Mouse (Mus musculus) C2C12 (cell line): ENCODE results near the gene Slc44a1. TPM values are rescaled to one million over a fixed set of nuclear protein-coding genes. Genes with fewer than 3 reads are reported as not detected.

Source experiments
- H3K27me3 ChIP-seq: one replicate; pipeline ENCODE4 v1.6.1; 2011; ENCODE audit not compliant: control insufficient read depth, insufficient read depth, insufficient read length
- H3K36me3 ChIP-seq: one replicate; pipeline ENCODE4 v1.6.1; 2011; ENCODE audit not compliant: control insufficient read depth, insufficient read depth
- H3K4me3 ChIP-seq: one replicate; pipeline ENCODE4 v1.5.1; 2011; ENCODE audit warnings: mild to moderate bottlenecking, control low read depth; ENCODE audit not compliant: poor library complexity, insufficient read depth, severe bottlenecking
- H3K79me2 ChIP-seq: one replicate; pipeline ENCODE4 v1.6.1; 2011; ENCODE audit not compliant: control insufficient read depth, insufficient read depth
- H3K79me3 ChIP-seq: one replicate; pipeline ENCODE4 v1.6.1; 2011; ENCODE audit warnings: low read depth, control low read depth
- H3ac ChIP-seq: one replicate; pipeline ENCODE3; 2011; ENCODE audit warnings: low read depth; ENCODE audit not compliant: control insufficient read depth, insufficient read length
- CEBPB ChIP-seq: IDR thresholded peaks from one replicate; pipeline ENCODE4 v1.6.1; 2011; ENCODE audit warnings: low read depth, mild to moderate bottlenecking, control low read depth, moderate library complexity
- CTCF ChIP-seq: IDR thresholded peaks from one replicate; pipeline ENCODE4 v1.5.1; 2011; ENCODE audit not compliant: control insufficient read depth, insufficient read depth, insufficient read length
- FOSL1 ChIP-seq: IDR thresholded peaks from one replicate; pipeline ENCODE4 v1.8.0; 2011; ENCODE audit warnings: mild to moderate bottlenecking, low read length; ENCODE audit not compliant: poor library complexity, insufficient read depth, severe bottlenecking
- MAX ChIP-seq: IDR thresholded peaks from one replicate; pipeline ENCODE4 v1.6.1; 2011; ENCODE audit warnings: mild to moderate bottlenecking, control low read depth
- MYOD1 ChIP-seq: IDR thresholded peaks from one replicate; pipeline ENCODE4 v1.6.1; 2011; ENCODE audit warnings: low read depth; ENCODE audit not compliant: control insufficient read depth, insufficient read length
- MYOG ChIP-seq: IDR thresholded peaks from one replicate; pipeline ENCODE4 v1.6.1; 2011; ENCODE audit not compliant: control insufficient read depth, insufficient read length; ENCODE audit errors: extremely low read depth
- USF1 ChIP-seq: IDR thresholded peaks from one replicate; pipeline ENCODE4 v1.6.1; 2011; ENCODE audit warnings: low read depth, mild to moderate bottlenecking, control low read depth, moderate library complexity
- polyA plus RNA-seq: library from polyadenylated mRNA; unstranded; fragments of >200 nt; fragmentation: generic; extraction: Trizol; gene quantifications from one replicate; pipeline ENCODE4 v1.2.1, GENCODE M21; 2012; ENCODE audit warnings: missing spikeins

Gene Slc44a1
- polyA plus RNA-seq, 1 experiment: 27.1 TPM

GRCm38 (mm10) chr4:53512131-53512916, 72.1 kb downstream of the Slc44a1 start:
- H3K27me3 ChIP-seq: no peaks in the 10 kb centered on the region
- H3ac ChIP-seq: no peak overlapping the region
- H3K4me3 ChIP-seq: no peak overlapping the region
- peaks cover 3% of the 10 kb centered on the region for H3K79me3 ChIP-seq
- H3K36me3 ChIP-seq: peaks cover 5% of the 10 kb centered on the region
- H3K79me2 ChIP-seq: peaks cover 15% of the 10 kb centered on the region
- TF ChIP-seq USF1 (peak; percentile 75), FOSL1 (no peak)

DNA sequence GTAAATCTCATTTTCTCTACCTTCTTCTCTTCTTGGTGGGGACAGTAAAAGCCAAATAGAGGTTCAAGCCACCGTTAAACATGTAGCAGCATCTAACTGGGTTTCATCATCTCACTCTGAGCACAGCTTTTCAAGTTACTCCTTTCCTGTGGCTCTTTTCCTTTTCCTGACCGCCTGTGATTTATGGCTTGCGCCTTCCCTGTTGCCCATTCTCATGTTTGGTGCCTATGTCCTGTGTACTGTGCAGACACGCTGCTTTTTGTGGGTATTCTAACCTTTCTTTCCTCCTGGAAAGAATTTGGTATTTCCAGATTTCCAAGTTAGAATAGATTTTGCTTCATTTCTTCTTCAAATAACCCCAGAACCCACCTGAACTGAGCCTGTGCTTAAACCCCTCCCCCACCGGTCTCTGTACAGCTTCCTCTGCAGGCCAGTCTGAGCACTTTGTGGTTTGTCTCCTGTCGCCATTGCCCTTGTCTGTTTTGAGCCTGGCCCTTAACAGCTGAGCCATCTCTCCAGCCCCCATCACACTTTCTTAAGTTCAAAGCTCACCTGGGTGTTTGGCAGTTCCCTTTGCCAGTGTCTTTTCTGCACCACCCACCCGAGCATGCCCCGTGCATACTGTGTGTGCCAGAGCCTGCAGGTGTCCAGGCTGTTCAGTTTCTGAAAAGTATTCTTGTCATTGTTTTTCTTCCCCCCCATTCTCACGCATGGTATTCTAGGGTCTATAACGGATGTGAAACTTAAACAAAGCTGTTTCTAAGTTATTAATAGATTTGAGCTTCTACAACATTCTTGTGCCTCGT, 73.3 kb downstream of the Slc44a1 start:
- no peak overlapping the region for H3K4me3 ChIP-seq
- no peak for TF ChIP-seq MYOG
- H3K36me3 ChIP-seq: peaks cover 13% of the 10 kb centered on the region
- H3K79me2 ChIP-seq: peaks cover 19% of the 10 kb centered on the region
- peaks cover 3% of the 10 kb centered on the region for H3K79me3 ChIP-seq
- H3ac ChIP-seq: no peak overlapping the region
- no peaks in the 10 kb centered on the region for H3K27me3 ChIP-seq

- Histone ChIP-seq H3K4me3 (no peak overlapping the region), H3ac (peak overlapping the region; percentile 24), H3K79me3 (peaks cover 3% of the 10 kb centered on the region), H3K79me2 (peaks cover 19% of the 10 kb centered on the region), H3K36me3 (peaks cover 15% of the 10 kb centered on the region), H3K27me3 (no peaks in the 10 kb centered on the region)
- TF ChIP-seq MYOD1 (peak; percentile 32), USF1 (peak; percentile 38), MAX (no peak)
Measured at GRCm38 (mm10) chr4:53516011-53516532, 75.9 kb downstream of the Slc44a1 start.

GRCm38 (mm10) chr4:53519429-53519828, 79.2 kb downstream of the Slc44a1 start:
- H3K4me3 ChIP-seq: no peak overlapping the region
- peaks cover 15% of the 10 kb centered on the region for H3K36me3 ChIP-seq
- H3K79me3 ChIP-seq: no peaks in the 10 kb centered on the region
- H3K27me3 ChIP-seq: no peaks in the 10 kb centered on the region
- H3ac ChIP-seq: no peak overlapping the region
- no peak for TF ChIP-seq MAX
- TF ChIP-seq MYOD1: no peak
- TF ChIP-seq FOSL1: no peak
- TF ChIP-seq CTCF: no peak
- no peak for TF ChIP-seq USF1
- TF ChIP-seq CEBPB: no peak
- no peak for TF ChIP-seq MYOG
- peaks cover 5% of the 10 kb centered on the region for H3K79me2 ChIP-seq

DNA sequence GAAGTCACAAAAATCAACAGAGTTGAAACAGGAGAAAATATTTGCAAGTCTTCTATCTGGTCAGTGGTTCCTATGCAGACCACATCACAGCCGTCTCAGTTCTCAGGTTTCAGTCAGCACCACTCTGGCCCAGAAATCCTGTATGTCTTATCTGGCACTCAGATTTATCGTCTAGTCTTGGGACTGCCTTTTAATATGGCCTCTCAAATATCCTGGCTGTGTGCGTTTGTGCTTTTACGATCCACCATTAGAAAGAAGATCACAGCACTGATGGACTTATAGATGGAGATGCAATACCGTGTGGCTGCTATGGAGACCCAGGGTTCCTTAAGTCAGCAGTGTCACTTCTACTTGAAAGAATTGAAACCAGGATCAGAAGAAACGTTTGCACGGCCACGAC, 80.8 kb downstream of the Slc44a1 start:
- no peaks in the 10 kb centered on the region for H3K27me3 ChIP-seq
- no peaks in the 10 kb centered on the region for H3K79me3 ChIP-seq
- peaks cover 15% of the 10 kb centered on the region for H3K36me3 ChIP-seq
- TF ChIP-seq USF1 (no peak), CTCF (no peak)
- H3ac ChIP-seq: no peak overlapping the region
- H3K79me2 ChIP-seq: peaks cover 5% of the 10 kb centered on the region
- no peak overlapping the region for H3K4me3 ChIP-seq

- Histone ChIP-seq H3ac (no peak overlapping the region), H3K4me3 (no peak overlapping the region), H3K79me2 (peaks cover 6% of the 10 kb centered on the region), H3K79me3 (no peaks in the 10 kb centered on the region), H3K36me3 (peaks cover 10% of the 10 kb centered on the region), H3K27me3 (no peaks in the 10 kb centered on the region)
- no peak for TF ChIP-seq FOSL1
- no peak for TF ChIP-seq CEBPB
- TF ChIP-seq USF1: no peak
- TF ChIP-seq MYOD1: no peak
- TF ChIP-seq CTCF: no peak
- no peak for TF ChIP-seq MYOG
- no peak for TF ChIP-seq MAX
Measured at GRCm38 (mm10) chr4:53522655-53523054, 82.4 kb downstream of the Slc44a1 start.
